Mouse (Mus musculus) frontal cortex, postnatal 14 days (tissue): Measurements from ENCODE around the gene Rps2.

Experiments
- DNase-seq, 2 experiments: peaks; one replicate each; pipeline ENCODE4 v3.0.0; 2022; ENCODE audit warnings: low spot score in 2 of 2

The Rps2 gene

GRCm38 (mm10) chr17:24732233-24732935, 14.5 kb downstream of the Rps2 start:
- no peak for DNase-seq

- DNase-seq: no peak
These were observed 15.6 kb downstream of the Rps2 start for GRCm38 (mm10) chr17:24733434-24734050.

- no peak for DNase-seq
These were observed 16.6 kb downstream of the Rps2 start for GRCm38 (mm10) chr17:24734513-24734912.

GRCm38 (mm10) chr17:24735446-24735845, 17.5 kb downstream of the Rps2 start:
- DNase-seq: no peak

GRCm38 (mm10) chr17:24736330-24737051, 18.6 kb downstream of the Rps2 start, which contains the start of gene Msrb1:
TSS of gene Msrb1 (plus strand) at chr17:24736642.
- peak; percentile 88 to 90 for DNase-seq

- DNase-seq: no peak
These were observed 19.4 kb downstream of the Rps2 start for GRCm38 (mm10) chr17:24737135-24737810.

- no peak for DNase-seq
These were observed 20.3 kb downstream of the Rps2 start for GRCm38 (mm10) chr17:24738238-24738637.

GRCm38 (mm10) chr17:24739926-24740325, 22.0 kb downstream of the Rps2 start:
- DNase-seq: no peak

- DNase-seq: no peak
These were observed 24.4 kb downstream of the Rps2 start for GRCm38 (mm10) chr17:24742307-24742706.

- DNase-seq: no peak
These were observed 26.0 kb downstream of the Rps2 start for GRCm38 (mm10) chr17:24743896-24744295.

- no peak for DNase-seq
These were observed 26.5 kb downstream of the Rps2 start for GRCm38 (mm10) chr17:24744381-24744780.

- DNase-seq: peak; percentile 59 to 85
These were observed 27.9 kb downstream of the Rps2 start for GRCm38 (mm10) chr17:24745526-24746497.

- no peak for DNase-seq
These were observed 29.1 kb downstream of the Rps2 start for GRCm38 (mm10) chr17:24746986-24747385.

- DNase-seq: no peak
These were observed 33.6 kb downstream of the Rps2 start for GRCm38 (mm10) chr17:24751528-24751927.

GRCm38 (mm10) chr17:24752415-24753394, 34.8 kb downstream of the Rps2 start, which contains the start of gene Hs3st6:
TSS of gene Hs3st6 (plus strand) at chr17:24752988.
- no peak for DNase-seq

- no peak for DNase-seq
These were observed 39.5 kb downstream of the Rps2 start for GRCm38 (mm10) chr17:24757394-24757793.

GRCm38 (mm10) chr17:24761121-24761520, 43.2 kb downstream of the Rps2 start:
- no peak for DNase-seq

- no peak for DNase-seq
These were observed 47.3 kb downstream of the Rps2 start for GRCm38 (mm10) chr17:24765016-24765905.
